Mouse (Mus musculus) hindbrain, embryonic 16.5 days (tissue): ENCODE measurements at regions not wholly inside any gene's neighbourhood (a gene's known extent, or its start where the extent isn't known, plus 50 kb on each side); places are given as distances from the start of the nearest gene placed in this dataset.
A peak's percentile ranks its signal among the peaks of the same experiment; 100 is the strongest.

Experiments
- ATAC-seq: fragments of 200-750 bp; cut with Nextera tagmentation; 2 replicates; pipeline ENCODE4 v1.8.0; 2017; ENCODE audit warnings: moderate TSS enrichment, moderate library complexity
- H3K27ac ChIP-seq: fragments of 300-500 bp; sonication (generic); 2 replicates; pipeline ENCODE4 v1.5.1; 2014; ENCODE audit warnings: low read depth, mild to moderate bottlenecking, control low read depth, low read length, moderate library complexity
- H3K27me3 ChIP-seq: fragments of 300-500 bp; sonication (generic); replicated peaks from 2 replicates; pipeline ENCODE4 v1.6.1; 2014; ENCODE audit warnings: low read length; ENCODE audit not compliant: control insufficient read depth, insufficient read depth
- H3K36me3 ChIP-seq: fragments of 300-500 bp; sonication (generic); 2 replicates; pipeline ENCODE4 v1.6.1; 2014; ENCODE audit warnings: mild to moderate bottlenecking, low read length, moderate library complexity, mixed read lengths; ENCODE audit not compliant: control insufficient read depth, insufficient read depth
- H3K4me1 ChIP-seq: fragments of 300-500 bp; sonication (generic); 2 replicates; pipeline ENCODE4 v1.6.1; 2014; ENCODE audit warnings: low read depth, low read length; ENCODE audit not compliant: control insufficient read depth, insufficient read depth
- H3K4me2 ChIP-seq: fragments of 300-500 bp; sonication (generic); 2 replicates; pipeline ENCODE4 v1.6.1; 2014; ENCODE audit warnings: mild to moderate bottlenecking, low read length, control low read depth, moderate library complexity
- H3K4me3 ChIP-seq: fragments of 300-500 bp; sonication (generic); 2 replicates; pipeline ENCODE4 v1.5.1; 2014; ENCODE audit warnings: mild to moderate bottlenecking, low read length, control low read depth, moderate library complexity
- H3K9ac ChIP-seq: fragments of 300-500 bp; sonication (generic); 2 replicates; pipeline ENCODE4 v1.6.1; 2014; ENCODE audit warnings: low read depth, mild to moderate bottlenecking, control low read depth, low read length, moderate library complexity
- H3K9me3 ChIP-seq: fragments of 300-500 bp; sonication (generic); 2 replicates; pipeline ENCODE4 v1.6.1; 2014; ENCODE audit warnings: mild to moderate bottlenecking, low read length, moderate library complexity; ENCODE audit not compliant: control insufficient read depth
- WGBS: fragments of 180-500 bp; shearing (Covaris S2); extraction: QIAGEN DNeasy Blood & Tissue Kit; methylation state at CpG from one replicate; pipeline ENCODE4 v1.1.7; 2014; 5-methylcytosine and 5-hydroxymethylcytosine counted together

GRCm38 (mm10) chr4:64575901-64576300, 529.1 kb upstream of the Tnc start:
- H3K4me2 ChIP-seq = no peak overlapping the region
- no peaks in the 10 kb centered on the region for H3K9me3 ChIP-seq
- WGBS = 41% methylated on average over 1 of the region's 1 CpGs
- H3K9ac ChIP-seq = no peak overlapping the region
- H3K27ac ChIP-seq = no peak overlapping the region
- no peak for ATAC-seq
- no peaks in the 10 kb centered on the region for H3K27me3 ChIP-seq
- no peak overlapping the region for H3K4me3 ChIP-seq
- H3K4me1 ChIP-seq = no peaks in the 10 kb centered on the region
- no peaks in the 10 kb centered on the region for H3K36me3 ChIP-seq

GRCm38 (mm10) chr4:64595014-64595599, 528.9 kb upstream of the Pappa start:
- H3K27ac ChIP-seq = no peak overlapping the region
- 60% methylated on average over 8 of the region's 8 CpGs for WGBS
- no peak overlapping the region for H3K4me3 ChIP-seq
- H3K4me1 ChIP-seq = no peaks in the 10 kb centered on the region
- no peaks in the 10 kb centered on the region for H3K9me3 ChIP-seq
- peak; percentile 34; the same call in 1 of the 2 replicates for ATAC-seq
- no peaks in the 10 kb centered on the region for H3K36me3 ChIP-seq
- H3K27me3 ChIP-seq = no peaks in the 10 kb centered on the region
- H3K9ac ChIP-seq = no peak overlapping the region
- H3K4me2 ChIP-seq = no peak overlapping the region

- Histone ChIP-seq H3K9ac (no peak overlapping the region), H3K27me3 (no peaks in the 10 kb centered on the region)
These were observed 525.5 kb upstream of the Pappa start for GRCm38 (mm10) chr4:64598465-64598864.

DNA sequence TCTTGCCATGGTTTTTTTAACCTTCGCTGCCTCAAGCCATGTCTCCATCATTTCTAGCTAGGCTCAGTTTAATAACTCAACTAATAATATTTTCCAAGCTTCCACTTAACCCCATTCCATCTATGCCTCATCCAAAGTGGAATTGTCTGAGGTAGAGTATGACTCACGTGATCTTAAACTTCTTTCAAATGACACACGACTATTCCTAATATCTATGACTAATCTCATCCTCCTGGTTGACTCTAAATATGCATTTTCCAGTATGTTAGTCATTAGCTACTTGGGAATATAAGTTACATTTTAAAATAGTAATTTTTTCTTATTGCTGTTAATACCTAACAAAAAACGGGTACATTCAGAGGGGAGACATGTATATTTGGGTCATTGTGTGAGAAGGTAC, 524.8 kb upstream of the Pappa start:
- Histone ChIP-seq H3K9me3 (no peaks in the 10 kb centered on the region), H3K4me2 (no peak overlapping the region), H3K9ac (no peak overlapping the region), H3K36me3 (no peaks in the 10 kb centered on the region), H3K27ac (no peak overlapping the region), H3K4me3 (no peak overlapping the region), H3K4me1 (no peaks in the 10 kb centered on the region), H3K27me3 (no peaks in the 10 kb centered on the region)
- WGBS = 92% methylated on average over 4 of the region's 4 CpGs
- ATAC-seq = no peak

More at GRCm38 (mm10) chr4:64598465-64598864, 525.5 kb upstream of the Pappa start:
- Histone ChIP-seq H3K4me2 (no peak overlapping the region), H3K4me3 (no peak overlapping the region), H3K27ac (no peak overlapping the region), H3K4me1 (no peaks in the 10 kb centered on the region), H3K36me3 (no peaks in the 10 kb centered on the region), H3K9me3 (no peaks in the 10 kb centered on the region)
- no peak for ATAC-seq

DNA sequence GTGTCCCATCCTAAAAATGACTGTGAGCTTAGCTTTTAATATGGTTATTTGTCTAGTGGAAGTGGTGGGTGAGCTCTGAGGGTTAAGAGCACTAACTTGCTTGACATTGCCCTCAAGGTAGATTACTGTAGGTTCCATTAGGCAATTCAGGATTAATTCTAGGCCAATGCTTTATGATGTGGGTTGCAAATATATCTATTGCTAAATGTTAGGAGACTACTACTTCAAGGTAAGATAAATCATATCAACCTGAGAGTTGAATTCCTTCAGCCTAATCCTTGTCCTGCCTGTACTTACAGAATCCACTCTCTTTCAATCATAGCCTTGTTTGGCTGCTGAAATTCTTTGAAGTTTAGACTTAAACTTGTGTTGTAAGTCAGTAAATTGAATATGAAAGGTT, 501.2 kb upstream of the Pappa start:
- H3K36me3 ChIP-seq = no peaks in the 10 kb centered on the region
- no peaks in the 10 kb centered on the region for H3K9me3 ChIP-seq
- H3K4me1 ChIP-seq = no peaks in the 10 kb centered on the region
- H3K27me3 ChIP-seq = no peaks in the 10 kb centered on the region
- H3K9ac ChIP-seq = no peak overlapping the region
- no peak overlapping the region for H3K27ac ChIP-seq
- no peak overlapping the region for H3K4me3 ChIP-seq
- ATAC-seq = no peak
- no peak overlapping the region for H3K4me2 ChIP-seq

GRCm38 (mm10) chr4:64632189-64632588, 491.8 kb upstream of the Pappa start:
- 63% methylated on average over 1 of the region's 1 CpGs for whole genome bisulfite sequencing
- H3K9me3 ChIP-seq = no peaks in the 10 kb centered on the region
- no peaks in the 10 kb centered on the region for H3K27me3 ChIP-seq
- no peak overlapping the region for H3K27ac ChIP-seq
- no peak overlapping the region for H3K4me2 ChIP-seq
- no peak overlapping the region for H3K4me3 ChIP-seq
- no peak for ATAC-seq
- no peak overlapping the region for H3K9ac ChIP-seq
- no peaks in the 10 kb centered on the region for H3K36me3 ChIP-seq
- no peaks in the 10 kb centered on the region for H3K4me1 ChIP-seq

GRCm38 (mm10) chr4:64635256-64635962, 488.6 kb upstream of the Pappa start:
- no peaks in the 10 kb centered on the region for H3K4me1 ChIP-seq
- WGBS = 82% methylated on average over 2 of the region's 2 CpGs

GRCm38 (mm10) chr4:64640056-64640455, 483.9 kb upstream of the Pappa start:
- H3K9me3 ChIP-seq = no peaks in the 10 kb centered on the region
- H3K4me3 ChIP-seq = no peak overlapping the region
- no peak overlapping the region for H3K27ac ChIP-seq
- H3K4me1 ChIP-seq = no peaks in the 10 kb centered on the region
- H3K27me3 ChIP-seq = no peaks in the 10 kb centered on the region
- H3K4me2 ChIP-seq = no peak overlapping the region
- no peak for ATAC-seq
- H3K36me3 ChIP-seq = no peaks in the 10 kb centered on the region
- H3K9ac ChIP-seq = no peak overlapping the region
- WGBS = 87% methylated on average over 3 of the region's 3 CpGs

More at GRCm38 (mm10) chr4:64635256-64635962, 488.6 kb upstream of the Pappa start:
- no peaks in the 10 kb centered on the region for H3K27me3 ChIP-seq
- no peaks in the 10 kb centered on the region for H3K9me3 ChIP-seq
- no peak overlapping the region for H3K27ac ChIP-seq
- no peak overlapping the region for H3K4me2 ChIP-seq
- no peak overlapping the region for H3K9ac ChIP-seq
- no peak for ATAC-seq
- H3K36me3 ChIP-seq = no peaks in the 10 kb centered on the region
- no peak overlapping the region for H3K4me3 ChIP-seq

- H3K4me1 ChIP-seq = no peaks in the 10 kb centered on the region
- no peaks in the 10 kb centered on the region for H3K9me3 ChIP-seq
- no peaks in the 10 kb centered on the region for H3K36me3 ChIP-seq
- no peaks in the 10 kb centered on the region for H3K27me3 ChIP-seq
- no peak overlapping the region for H3K9ac ChIP-seq
- H3K4me2 ChIP-seq = no peak overlapping the region
- H3K4me3 ChIP-seq = no peak overlapping the region
- H3K27ac ChIP-seq = no peak overlapping the region
- ATAC-seq = no peak
- 76% methylated on average over 1 of the region's 1 CpGs for WGBS
These were observed 483.0 kb upstream of the Pappa start for GRCm38 (mm10) chr4:64640976-64641375.
